Mouse (Mus musculus) ES-E14 (cell line): ENCODE results near the gene Vcl.

Experiments used
- CHD2 ChIP-seq: IDR thresholded peaks from 2 replicates; pipeline ENCODE4 v1.6.1; 2014; ENCODE audit warnings: mild to moderate bottlenecking, low read depth, low read length, inconsistent platforms
- HCFC1 ChIP-seq: IDR thresholded peaks from 2 replicates; pipeline ENCODE4 v1.6.1; 2012; ENCODE audit warnings: low read length, inconsistent platforms, borderline replicate concordance; ENCODE audit not compliant: insufficient read depth
- MAFK ChIP-seq: IDR thresholded peaks from 2 replicates; pipeline ENCODE4 v1.6.1; 2014; ENCODE audit warnings: mild to moderate bottlenecking, low read depth, low read length, inconsistent platforms; ENCODE audit not compliant: insufficient read depth
- ZC3H11A ChIP-seq: IDR thresholded peaks from 2 replicates; pipeline ENCODE4 v1.6.1; 2012; ENCODE audit warnings: low read depth, mild to moderate bottlenecking, inconsistent platforms, low read length, borderline replicate concordance

- TF ChIP-seq MAFK, result no peak
- TF ChIP-seq CHD2, result no peak
- TF ChIP-seq ZC3H11A, result no peak
- no peak for TF ChIP-seq HCFC1
Observed at GRCm38 (mm10) chr14:21077939-21078338, 148.7 kb downstream of the Vcl start.
